Mouse (Mus musculus) ES-Bruce4 (cell line): ENCODE results near the gene Ifi203. TPM values are rescaled to one million over a fixed set of nuclear protein-coding genes. Genes with fewer than 3 reads are reported as not detected.

Source experiments
- polyA plus RNA-seq: library from polyadenylated mRNA; stranded (reverse); fragments of >200 nt; gene quantifications from 2 replicates; pipeline ENCODE4 v1.2.4, GENCODE M21; 2011; ENCODE audit warnings: low read depth; ENCODE audit not compliant: missing spikeins, insufficient read depth, insufficient read length

The Ifi203 gene
- polyA plus RNA-seq, 1 experiment = 0.24 TPM

Other genes starting within 250 kb of the Ifi203 start
- not detected in 2 replicates for gene Ifi207, start 200.9 kb downstream of the Ifi203 start, polyA plus RNA-seq
- 0.33 TPM in 1 of 2 replicates, not detected in the other for gene Ifi204, start 175.7 kb downstream of the Ifi203 start, polyA plus RNA-seq
- gene Ifi211, start 29.6 kb downstream of the Ifi203 start, polyA plus RNA-seq = not detected in 2 replicates
- gene Mndal, start 181 bp downstream of the Ifi203 start, polyA plus RNA-seq = not detected in 2 replicates
- not detected in 2 replicates for gene Ifi202b, start 40.1 kb upstream of the Ifi203 start, polyA plus RNA-seq
- not detected in 2 replicates for gene Ifi205, start 89.1 kb upstream of the Ifi203 start, polyA plus RNA-seq
- not detected in 2 replicates for gene Olfr433, start 98.0 kb upstream of the Ifi203 start, polyA plus RNA-seq
- gene Olfr432, start 106.5 kb upstream of the Ifi203 start, polyA plus RNA-seq = not detected in 2 replicates
- not detected in 2 replicates for gene Olfr430, start 123.9 kb upstream of the Ifi203 start, polyA plus RNA-seq
- gene Olfr429, start 141.7 kb upstream of the Ifi203 start, polyA plus RNA-seq = not detected in 2 replicates
- not detected in 2 replicates for gene Olfr427, start 154.2 kb upstream of the Ifi203 start, polyA plus RNA-seq
- not detected in 2 replicates for gene Olfr231, start 178.5 kb upstream of the Ifi203 start, polyA plus RNA-seq
- gene Olfr424, start 188.8 kb upstream of the Ifi203 start, polyA plus RNA-seq = not detected in 2 replicates
- not detected in 2 replicates for gene Olfr420, start 213.0 kb upstream of the Ifi203 start, polyA plus RNA-seq
- gene Spta1, start 230.1 kb upstream of the Ifi203 start, polyA plus RNA-seq = 0.91 and 0.94 TPM in 2 replicates